Mouse (Mus musculus): ENCODE data around the gene Olfr52. TPM values are rescaled to one million over a fixed set of nuclear protein-coding genes. Genes with fewer than 3 reads are reported as not detected.

Olfr52 gene
- total RNA-seq (2023) = not detected

DNA sequence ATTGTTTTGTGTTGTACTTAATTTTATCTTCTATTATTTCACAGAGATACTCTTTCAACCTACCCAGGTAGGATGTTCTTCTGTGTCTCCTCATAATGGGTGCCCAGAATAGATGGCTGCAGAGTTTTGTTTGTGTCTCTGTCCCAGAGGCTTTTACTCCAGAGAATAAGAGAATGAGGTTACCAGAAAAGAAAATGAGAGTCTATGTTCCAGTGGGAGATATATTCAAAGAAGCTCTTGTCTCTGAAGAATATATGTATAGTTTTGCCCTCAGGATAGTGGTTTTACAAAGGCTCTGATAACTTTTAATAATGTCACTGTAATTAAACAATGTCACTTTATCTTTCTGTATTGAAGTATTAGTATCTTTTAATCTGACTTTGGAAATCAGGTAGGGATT, at the start of gene Olfr52:
Olfr52 (minus strand) TSS at position 101 of the 400 bp plus-strand sequence.

GRCm38 (mm10) chr2:86231301-86231700, 45.8 kb upstream of the Olfr52 start, which contains the start of gene Olfr1047:
Olfr1047 (minus strand) TSS chr2:86231401.

GRCm38 (mm10) chr2:86219214-86219613, 33.7 kb upstream of the Olfr52 start, which contains the start of gene Olfr1046:
Olfr1046 (minus strand) TSS chr2:86219314.

GRCm38 (mm10) chr2:86202909-86203308, 17.4 kb upstream of the Olfr52 start, which contains the start of gene Olfr1045:
Olfr1045 (minus strand) TSS chr2:86203009.

GRCm38 (mm10) chr2:86177720-86178119, 7.8 kb downstream of the Olfr52 start, which contains the start of gene Olfr1044:
Olfr1044 (minus strand) TSS chr2:86177820.

DNA sequence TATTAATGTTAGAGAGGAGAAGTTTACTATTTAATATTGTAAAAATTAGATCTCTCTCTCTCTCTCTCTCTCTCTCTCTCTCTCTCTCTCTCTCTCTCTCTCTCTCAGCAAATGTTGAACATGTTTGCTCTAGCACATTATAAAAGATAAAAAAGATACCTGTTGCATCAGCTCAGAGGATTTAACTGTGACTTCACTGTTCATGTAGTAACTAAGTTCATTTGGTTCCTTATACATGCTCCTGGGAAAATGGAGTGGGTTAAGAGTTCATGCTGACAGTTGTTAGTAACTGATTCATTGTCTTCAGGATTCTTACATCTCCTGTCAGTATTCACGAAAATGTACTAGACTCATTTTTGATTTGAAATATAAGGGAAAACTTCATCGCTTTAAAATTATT, 18.1 kb downstream of the Olfr52 start, which contains the start of gene Olfr1043:
Olfr1043 (minus strand) TSS at position 101 of the 400 bp plus-strand sequence.

DNA sequence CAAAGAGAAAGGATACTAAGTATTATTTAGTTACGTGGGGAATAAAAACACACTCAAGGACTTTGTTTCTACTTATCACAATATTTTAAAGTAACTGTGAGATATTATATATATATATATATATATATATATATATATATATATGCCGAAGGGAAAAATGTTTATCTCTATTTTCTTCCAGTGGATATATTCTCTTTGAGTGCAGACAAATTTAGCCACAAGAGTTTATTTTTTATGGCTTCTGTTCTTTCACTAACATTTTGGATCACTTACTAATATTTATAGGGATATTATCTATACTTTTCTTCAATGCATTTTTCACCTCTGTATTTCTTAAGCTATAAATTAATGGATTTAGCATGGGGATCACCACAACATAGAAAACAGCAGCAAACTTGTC, 23.7 kb downstream of the Olfr52 start, which contains the start of gene Olfr1042:
Olfr1042 (minus strand) TSS at position 101 of the 400 bp plus-strand sequence.

DNA sequence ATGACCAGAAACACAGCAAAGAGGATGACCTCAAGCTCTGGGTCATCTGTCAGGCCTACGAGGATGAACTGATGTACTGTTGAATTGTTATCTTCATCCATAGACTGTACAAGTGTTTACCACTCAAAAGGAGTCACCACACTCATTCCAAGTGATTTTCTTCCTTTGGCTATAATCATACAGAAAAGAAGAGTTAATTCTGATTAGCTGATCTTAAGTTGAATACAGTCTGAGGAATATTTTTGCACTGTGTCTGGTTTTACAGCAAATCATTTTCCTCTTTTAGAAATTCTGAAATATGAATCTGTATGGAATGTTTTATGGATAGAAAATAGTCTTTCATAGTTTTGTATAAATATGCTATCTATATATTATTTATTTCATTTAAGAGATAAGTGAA, 38.9 kb downstream of the Olfr52 start, which contains the start of gene Olfr1040:
Olfr1040 (minus strand) TSS at position 101 of the 400 bp plus-strand sequence.

GRCm38 (mm10) chr2:86135828-86136227, 49.7 kb downstream of the Olfr52 start, which contains the start of gene Olfr1039:
Olfr1039 (minus strand) TSS chr2:86135928.

Other genes with a start within 250 kb of the Olfr52 start
- not detected for gene Olfr1028, start 235.2 kb downstream of the Olfr52 start, total RNA-seq (2023)
- not detected for gene Olfr1029, start 211.8 kb downstream of the Olfr52 start, total RNA-seq (2023)
- not detected for gene Olfr1030, start 206.4 kb downstream of the Olfr52 start, total RNA-seq (2023)
- gene Olfr1031, start 195.4 kb downstream of the Olfr52 start, total RNA-seq (2023) = not detected
- not detected for gene Olfr1032, start 180.1 kb downstream of the Olfr52 start, total RNA-seq (2023)
- gene Olfr1033, start 165.1 kb downstream of the Olfr52 start, total RNA-seq (2023) = not detected
- gene Olfr1034, start 139.8 kb downstream of the Olfr52 start, total RNA-seq (2023) = not detected
- gene Olfr1036, start 111.7 kb downstream of the Olfr52 start, total RNA-seq (2023) = not detected
- gene Olfr1037, start 98.3 kb downstream of the Olfr52 start, total RNA-seq (2023) = not detected
- gene Olfr1039, start 49.8 kb downstream of the Olfr52 start, total RNA-seq (2023) = not detected
- gene Olfr1040, start 39.0 kb downstream of the Olfr52 start, total RNA-seq (2023) = not detected
- not detected for gene Olfr1042, start 23.8 kb downstream of the Olfr52 start, total RNA-seq (2023)
- gene Olfr1043, start 18.2 kb downstream of the Olfr52 start, total RNA-seq (2023) = not detected
- gene Olfr1044, start 7.9 kb downstream of the Olfr52 start, total RNA-seq (2023) = not detected
- not detected for gene Olfr1045, start 17.3 kb upstream of the Olfr52 start, total RNA-seq (2023)
- gene Olfr1046, start 33.6 kb upstream of the Olfr52 start, total RNA-seq (2023) = not detected
- gene Olfr1047, start 45.7 kb upstream of the Olfr52 start, total RNA-seq (2023) = not detected
- not detected for gene Olfr1048, start 54.6 kb upstream of the Olfr52 start, total RNA-seq (2023)
- not detected for gene Olfr1049, start 72.6 kb upstream of the Olfr52 start, total RNA-seq (2023)
- not detected for gene Olfr1051, start 93.4 kb upstream of the Olfr52 start, total RNA-seq (2023)
- not detected for gene Olfr1052, start 106.8 kb upstream of the Olfr52 start, total RNA-seq (2023)
- not detected for gene Olfr1053, start 129.6 kb upstream of the Olfr52 start, total RNA-seq (2023)
- gene Olfr1054, start 149.8 kb upstream of the Olfr52 start, total RNA-seq (2023) = not detected
- gene Olfr1055, start 164.6 kb upstream of the Olfr52 start, total RNA-seq (2023) = not detected
- gene Olfr1056, start 176.8 kb upstream of the Olfr52 start, total RNA-seq (2023) = not detected
- not detected for gene Olfr1057, start 192.7 kb upstream of the Olfr52 start, total RNA-seq (2023)
- not detected for gene Olfr1058, start 202.9 kb upstream of the Olfr52 start, total RNA-seq (2023)
- not detected for gene Olfr1061, start 228.4 kb upstream of the Olfr52 start, total RNA-seq (2023)
- not detected for gene Olfr1062, start 241.1 kb upstream of the Olfr52 start, total RNA-seq (2023)

Data from T-cell, adult 66 days (primary cell).